Mouse (Mus musculus) megakaryocyte, embryonic 14.5 days (primary cell): ENCODE results near the gene Ppp1r10.

ENCODE experiments used
- FLI1 ChIP-seq: IDR thresholded peaks from 2 replicates; pipeline ENCODE4 v1.6.1; 2012; ENCODE audit warnings: low read length, inconsistent platforms, mixed read lengths
- GATA1 ChIP-seq: IDR thresholded peaks from 3 replicates; pipeline ENCODE4 v1.6.1; 2012; ENCODE audit warnings: mixed read lengths, low read length, inconsistent platforms, borderline replicate concordance

DNA sequence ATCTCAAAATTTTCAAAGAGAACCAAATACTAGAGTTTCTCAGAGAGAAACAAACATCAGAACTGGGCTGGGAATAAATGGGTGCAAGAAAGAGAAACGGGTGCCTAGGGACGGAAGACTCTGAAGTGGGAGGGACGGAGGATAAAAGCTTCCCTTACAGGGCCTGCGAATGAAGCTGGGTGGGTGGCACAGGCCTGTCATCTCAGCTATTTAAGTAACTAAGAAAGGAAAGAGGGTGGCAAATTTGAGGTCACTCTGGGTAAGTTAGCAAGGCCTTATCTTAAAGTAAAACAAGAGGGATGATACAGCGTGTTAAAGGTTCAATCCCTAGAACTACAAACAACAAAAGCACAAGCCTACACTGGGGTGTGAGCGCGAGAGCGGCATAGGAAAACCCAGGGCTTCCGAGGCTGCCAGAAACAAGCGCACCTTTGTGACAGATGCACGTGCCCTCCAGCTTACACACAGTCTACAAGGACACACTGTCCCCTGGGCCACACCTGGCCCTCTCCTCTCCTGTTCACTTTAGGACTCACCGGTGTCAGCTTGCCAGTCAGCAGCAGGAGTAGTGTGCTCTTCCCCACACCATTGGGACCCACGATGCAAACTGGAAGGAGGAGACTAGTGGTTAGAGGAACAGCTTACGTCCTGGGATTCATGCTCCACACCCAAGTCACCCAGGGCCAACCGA, 42.4 kb downstream of the Ppp1r10 start:
- TF ChIP-seq GATA1 (no peak), FLI1 (no peak)
